Mouse (Mus musculus) ES-Bruce4 (cell line): ENCODE measurements around the gene Zcchc14.

Experiments used
- CTCF ChIP-seq: IDR thresholded peaks from one replicate; pipeline ENCODE4 v1.8.1; 2011; ENCODE audit warnings: low read depth, low read length
- POLR2A ChIP-seq: IDR thresholded peaks from one replicate; pipeline ENCODE4 v1.8.1; 2011; ENCODE audit warnings: low read length; ENCODE audit not compliant: insufficient read depth

DNA sequence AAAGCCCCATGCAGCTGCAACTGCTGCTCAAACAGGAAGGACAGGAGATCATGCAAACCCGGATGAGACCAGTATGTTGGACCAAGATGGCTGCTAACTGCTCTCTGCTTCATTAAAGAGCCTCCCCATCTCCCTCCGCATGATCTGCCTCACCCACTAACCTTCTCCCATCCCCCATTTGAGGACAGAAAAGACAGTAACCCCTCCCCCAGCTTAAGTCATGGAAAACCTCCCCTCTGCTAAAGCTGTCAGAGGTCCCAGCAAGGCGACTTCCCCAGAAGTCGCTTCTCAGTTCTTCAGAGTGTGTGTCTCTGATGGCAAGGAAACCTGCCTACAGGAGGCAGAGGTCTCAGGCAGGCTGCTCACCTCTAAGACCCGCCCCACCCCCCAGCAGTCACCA, 35.8 kb upstream of the Zcchc14 start:
- no peak for TF ChIP-seq CTCF
- TF ChIP-seq POLR2A: no peak
